Mouse (Mus musculus): ENCODE measurements around the gene Gm9495. TPM values are rescaled to one million over a fixed set of nuclear protein-coding genes. Genes with fewer than 3 reads are reported as not detected.
A peak's percentile ranks its signal among the peaks of the same experiment; 100 is the strongest.
"Not testable (repeated sequence)": the region's sequence is repeated elsewhere in the genome, so short reads cannot be mapped to it uniquely, and the experiment has no call there.

Gene Gm9495
- total RNA-seq (2015) (not detected in 2 replicates), total RNA-seq (2017) (not detected in 2 replicates)

DNA sequence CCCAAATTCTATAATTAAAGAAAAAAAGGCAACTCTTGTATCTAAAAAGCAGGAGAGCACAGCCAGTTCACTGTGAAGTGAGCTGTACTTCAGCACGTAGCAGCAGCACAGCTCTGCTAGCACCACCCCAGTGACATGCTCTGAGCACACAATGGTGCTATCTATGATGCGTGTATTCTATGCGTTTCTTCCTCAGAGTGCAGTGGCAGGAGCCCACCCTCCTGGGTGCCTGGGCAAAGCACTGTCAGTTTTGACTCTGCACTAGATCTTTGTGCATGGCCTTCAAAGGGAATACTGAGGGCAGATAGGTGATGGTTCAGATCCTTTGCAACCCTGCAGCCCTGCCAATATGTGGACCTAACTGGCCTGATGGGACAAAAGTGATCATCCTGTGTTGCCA lies at the start of gene Gm9495:
TSS of gene Gm9495 (minus strand) at position 101 of the 400 bp plus-strand sequence.
- not testable (repeated sequence) for ATAC-seq (replicated peaks; ENCODE audit: poor library complexity)

DNA sequence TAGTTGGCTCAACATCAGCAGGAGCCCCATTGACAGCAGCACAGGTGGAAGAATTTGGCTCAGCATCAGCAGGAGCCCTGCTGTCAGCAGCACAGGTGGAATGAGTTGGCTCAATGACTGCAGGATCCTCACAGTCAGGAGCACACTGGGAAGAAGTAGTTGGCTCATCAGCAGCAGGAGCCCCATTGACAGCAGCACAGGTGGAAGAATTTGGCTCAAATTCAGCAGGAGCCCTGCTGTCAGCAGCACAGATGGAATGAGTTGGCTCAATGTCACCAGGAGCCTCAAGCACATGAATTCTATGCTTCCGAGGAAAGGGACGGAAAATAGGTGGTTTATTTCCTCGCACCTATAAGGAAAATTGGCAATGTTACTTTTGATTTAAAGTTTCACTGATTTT lies 21.6 kb upstream of the Gm9495 start:
- ATAC-seq (replicated peaks; ENCODE audit: poor library complexity) = not testable (repeated sequence)

- not testable (repeated sequence) for ATAC-seq (replicated peaks; ENCODE audit: poor library complexity)
Measured at GRCm38 (mm10) chr8:69420018-69420417, 33.3 kb downstream of the Gm9495 start.

- no peak for ATAC-seq (replicated peaks; ENCODE audit: poor library complexity)
Measured at GRCm38 (mm10) chr8:69414326-69414725, 39.0 kb downstream of the Gm9495 start.

DNA sequence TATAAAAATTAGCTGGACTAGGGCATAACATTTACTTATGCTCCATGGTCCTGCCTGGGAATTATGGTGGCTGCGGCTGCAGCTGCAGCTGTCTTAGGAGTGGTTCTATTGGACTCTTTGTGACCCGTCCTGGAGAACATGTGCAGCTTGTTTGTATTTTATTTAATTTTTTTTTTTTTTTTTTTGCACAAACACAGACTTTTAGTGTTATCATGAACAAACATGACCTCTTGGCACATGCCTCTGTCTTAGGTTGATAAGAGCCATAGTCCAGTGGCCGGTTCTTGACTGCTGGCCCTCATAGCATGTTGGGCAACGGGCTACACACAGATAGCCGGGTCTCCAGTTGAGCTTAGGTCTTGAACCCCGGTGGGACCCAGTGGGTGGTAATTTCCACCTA lies 48.6 kb downstream of the Gm9495 start:
- ATAC-seq (replicated peaks; ENCODE audit: poor library complexity) = no peak

DNA sequence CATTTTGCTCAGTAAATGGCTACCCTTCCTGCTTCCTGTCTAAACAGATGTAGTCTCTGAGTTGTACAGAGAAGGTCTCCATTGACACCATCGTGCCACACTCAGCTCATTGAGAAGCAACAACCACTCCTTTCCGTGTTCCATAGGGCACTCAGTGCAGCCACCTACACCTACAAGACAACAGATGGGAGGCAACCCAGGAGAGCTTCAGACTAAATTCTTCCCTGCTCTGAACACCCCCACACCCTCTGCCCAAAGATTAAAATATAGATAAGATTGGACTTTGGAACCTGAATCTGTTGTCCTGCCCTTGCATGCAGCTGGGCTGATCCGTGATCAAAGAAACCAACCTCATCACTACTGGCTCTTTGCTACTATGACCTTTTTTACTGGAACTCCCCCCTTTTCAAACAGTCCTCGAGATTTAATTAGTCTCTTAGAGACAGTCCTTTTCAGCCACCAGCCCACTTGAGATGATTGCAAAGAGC lies 53.4 kb downstream of the Gm9495 start:
- no peak for ATAC-seq (replicated peaks; ENCODE audit: poor library complexity)

- peak; percentile 66 for ATAC-seq (replicated peaks; ENCODE audit: poor library complexity)
Measured at GRCm38 (mm10) chr8:69399181-69399955, 54.0 kb downstream of the Gm9495 start.

DNA sequence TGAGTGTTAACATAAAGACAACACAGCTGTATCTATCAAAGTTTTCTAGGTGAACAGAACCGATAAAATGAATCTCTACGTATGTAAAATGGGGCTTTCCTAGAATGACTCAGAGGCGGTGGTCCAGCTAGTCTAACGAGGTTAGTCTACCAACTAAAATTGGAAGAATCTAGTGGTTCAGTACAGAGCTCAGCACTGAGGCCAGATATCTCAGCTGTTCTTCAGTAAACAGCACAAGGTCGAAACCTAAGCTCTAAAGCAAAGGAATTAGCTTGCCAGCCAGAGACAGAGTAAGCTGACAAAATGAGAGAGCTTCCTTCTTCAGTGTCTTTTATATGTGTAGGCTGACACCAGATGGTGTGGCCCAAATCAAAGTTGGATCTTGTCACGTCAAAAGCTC lies 57.2 kb downstream of the Gm9495 start:
- no peak for ATAC-seq (replicated peaks; ENCODE audit: poor library complexity)

DNA sequence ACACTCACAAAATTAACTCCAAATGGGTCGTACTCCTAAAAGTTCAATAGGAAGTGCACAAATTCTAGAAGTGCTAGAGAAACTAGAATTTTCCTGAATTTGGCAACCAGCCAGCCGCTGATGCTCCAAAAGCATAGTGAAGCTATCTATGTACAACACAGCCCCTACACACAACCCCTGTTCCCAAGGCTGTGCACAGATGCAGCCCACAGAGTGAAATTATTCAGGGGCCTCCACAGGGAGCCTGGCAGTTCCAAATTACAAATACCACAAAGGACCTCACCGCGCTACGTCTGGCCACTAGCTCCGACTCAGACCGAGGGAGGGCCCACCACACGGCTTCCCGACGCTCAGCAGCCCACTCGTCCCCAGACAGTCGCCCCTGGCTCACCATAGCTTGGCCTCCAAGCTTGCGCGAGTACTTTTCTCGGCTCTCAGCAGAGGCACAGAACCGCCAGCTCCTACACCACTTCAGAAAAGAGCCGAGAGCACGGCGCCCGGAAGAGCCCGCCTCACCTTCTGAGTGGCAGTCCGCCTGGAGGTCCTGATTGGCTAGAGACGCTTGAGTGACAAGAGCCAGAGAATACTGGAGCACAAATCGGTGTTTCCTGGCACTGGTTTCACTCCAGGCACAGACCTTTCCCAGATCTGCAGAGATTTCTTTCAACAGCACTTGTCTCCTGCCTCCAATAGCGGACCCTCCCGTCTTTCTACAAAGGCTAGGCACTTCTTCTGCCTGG lies 58.1 kb downstream of the Gm9495 start:
- ATAC-seq (replicated peaks; ENCODE audit: poor library complexity) = peak; percentile 97

GRCm38 (mm10) chr8:69384361-69384760 lies 69.0 kb downstream of the Gm9495 start:
- ATAC-seq (replicated peaks; ENCODE audit: poor library complexity) = no peak

Other genes starting within 250 kb of the Gm9495 start
- gene Zfp930, start 244.5 kb downstream of the Gm9495 start, total RNA-seq (2015) = 25.3 and 27.5 TPM in 2 replicates
- gene Zfp930, start 244.5 kb downstream of the Gm9495 start, total RNA-seq (2017) = 15.2 and 31.1 TPM in 2 replicates
- 5.8 and 10.9 TPM in 2 replicates for gene D130040H23Rik, start 182.5 kb downstream of the Gm9495 start, total RNA-seq (2015)
- 1.7 and 8.2 TPM in 2 replicates for gene D130040H23Rik, start 182.5 kb downstream of the Gm9495 start, total RNA-seq (2017)
- not detected in 2 replicates for gene Gm7697, start 69.4 kb upstream of the Gm9495 start, total RNA-seq (2015)
- gene Gm7697, start 69.4 kb upstream of the Gm9495 start, total RNA-seq (2017) = not detected in 2 replicates
- 26.2 and 28.0 TPM in 2 replicates for gene Zfp868, start 172.0 kb upstream of the Gm9495 start, total RNA-seq (2015)
- 12.4 and 15.5 TPM in 2 replicates for gene Zfp868, start 172.0 kb upstream of the Gm9495 start, total RNA-seq (2017)
- 0.29 TPM in 1 of 2 replicates, not detected in the other for gene Zfp964, start 200.9 kb upstream of the Gm9495 start, total RNA-seq (2015)
- 0.04 and 0.24 TPM in 2 replicates for gene Zfp964, start 200.9 kb upstream of the Gm9495 start, total RNA-seq (2017)